Mouse (Mus musculus) ES-Bruce4 (cell line): ENCODE measurements around the gene Fnip1.

Experiments
- CTCF ChIP-seq: IDR thresholded peaks from one replicate; pipeline ENCODE4 v1.8.1; 2011; ENCODE audit warnings: low read depth, low read length
- EP300 ChIP-seq: IDR thresholded peaks from 2 replicates; pipeline ENCODE4 v1.6.1; 2011; ENCODE audit warnings: low read depth, low read length; ENCODE audit not compliant: insufficient read depth
- POLR2A ChIP-seq: IDR thresholded peaks from one replicate; pipeline ENCODE4 v1.8.1; 2011; ENCODE audit warnings: low read length; ENCODE audit not compliant: insufficient read depth

- no peak for TF ChIP-seq POLR2A
- no peak for TF ChIP-seq CTCF
- no peak for TF ChIP-seq EP300
Observed at GRCm38 (mm10) chr11:54427138-54427537, 10.9 kb upstream of the Fnip1 start.
